Mouse (Mus musculus): ENCODE measurements around the gene Nckap5.

- TF ChIP-seq CTCF (IDR thresholded peaks at IDR 0.05; ENCODE audit: control insufficient read depth, insufficient read depth, insufficient read length) (no peak), FOSL1 (IDR thresholded peaks at IDR 0.05; ENCODE audit: insufficient read depth, low read length, poor library complexity, severe bottlenecking) (no peak), MAX (IDR thresholded peaks at IDR 0.05) (no peak), MYOG (IDR thresholded peaks at IDR 0.05; ENCODE audit: control insufficient read depth, extremely low read depth, insufficient read length) (no peak), USF1 (IDR thresholded peaks at IDR 0.05; ENCODE audit: low read depth) (no peak), CEBPB (IDR thresholded peaks at IDR 0.05; ENCODE audit: low read depth) (no peak), MYOD1 (IDR thresholded peaks at IDR 0.05; ENCODE audit: control insufficient read depth, insufficient read length, low read depth) (no peak)
These were observed 392.5 kb downstream of the Nckap5 start for GRCm38 (mm10) chr1:126438000-126438572.

All from C2C12 (cell line).